Mouse (Mus musculus) forebrain, postnatal 0 days (tissue): ENCODE data around the gene Ptprd. TPM values are rescaled to one million over a fixed set of nuclear protein-coding genes. Genes with fewer than 3 reads are reported as not detected.
A peak's percentile ranks its signal among the peaks of the same experiment; 100 is the strongest.

ENCODE experiments used
- ATAC-seq: fragments of 200-750 bp; cut with Nextera tagmentation; 2 replicates; pipeline ENCODE4 v1.8.0; 2017; ENCODE audit warnings: mild to moderate bottlenecking, moderate library complexity
- DNase-seq: peaks from one replicate; pipeline ENCODE4 v3.0.0-alpha.2; 2015
- H3K27ac ChIP-seq: fragments of 300-500 bp; sonication (generic); 2 replicates; pipeline ENCODE4 v1.5.1; 2014; ENCODE audit warnings: low read depth, mild to moderate bottlenecking, antibody characterized with exemption, low read length, moderate library complexity, mixed read lengths
- H3K27me3 ChIP-seq: fragments of 300-500 bp; sonication (generic); 2 replicates; pipeline ENCODE4 v1.6.1; 2014; ENCODE audit warnings: mild to moderate bottlenecking, low read length, mixed read lengths; ENCODE audit not compliant: insufficient read depth
- H3K36me3 ChIP-seq: fragments of 300-500 bp; sonication (generic); 2 replicates; pipeline ENCODE4 v1.6.1; 2014; ENCODE audit warnings: mild to moderate bottlenecking, moderate library complexity; ENCODE audit not compliant: insufficient read depth
- H3K4me1 ChIP-seq: fragments of 300-500 bp; sonication (generic); 2 replicates; pipeline ENCODE4 v1.6.1; 2014; ENCODE audit warnings: antibody characterized with exemption; ENCODE audit not compliant: insufficient read depth
- H3K4me2 ChIP-seq: fragments of 300-500 bp; sonication (generic); 2 replicates; pipeline ENCODE4 v1.6.1; 2014; ENCODE audit warnings: low read depth, mild to moderate bottlenecking, moderate library complexity
- H3K4me3 ChIP-seq: fragments of 300-500 bp; sonication (generic); 2 replicates; pipeline ENCODE4 v1.5.1; 2014; ENCODE audit warnings: low read depth, low read length, mixed read lengths
- H3K9ac ChIP-seq: fragments of 300-500 bp; sonication (generic); 2 replicates; pipeline ENCODE4 v1.6.1; 2014; ENCODE audit warnings: mild to moderate bottlenecking
- H3K9me3 ChIP-seq: fragments of 300-500 bp; sonication (generic); 2 replicates; pipeline ENCODE4 v1.6.1; 2016; ENCODE audit warnings: low read length
- CTCF ChIP-seq: sonication (generic); IDR thresholded peaks from 2 replicates; pipeline ENCODE4 v1.5.1; 2016; ENCODE audit warnings: antibody characterized with exemption, control low read depth, low read depth
- WGBS: fragments of 180-500 bp; shearing (Covaris S2); extraction: QIAGEN DNeasy Blood & Tissue Kit; methylation state at CpG from one replicate; pipeline ENCODE4 v1.1.7; 2014; 5-methylcytosine and 5-hydroxymethylcytosine counted together
- polyA plus RNA-seq: library from polyadenylated mRNA; unstranded; fragments of >200 nt; fragmentation: Nextera tagmentation; extraction: Ambion mirVana; gene quantifications from 2 replicates; pipeline ENCODE4 v1.2.1, GENCODE M21; 2015
- total RNA-seq: library from RNA; depleted of rRNA; stranded (reverse); fragments of >200 nt; gene quantifications from 2 replicates; pipeline ENCODE4 v1.2.3, GENCODE M21; 2014

Gene Ptprd
- total and polyA plus RNA-seq, 2 experiments from 2014 or later, result 58.3 to 120 TPM

GRCm38 (mm10) chr4:76238577-76238976 is 1973.2 kb downstream of the Ptprd start:
- Histone ChIP-seq H3K4me1 (peaks cover 5% of the 10 kb centered on the region; the same call in 1 of the 2 replicates), H3K4me2 (no peak overlapping the region), H3K9ac (no peak overlapping the region; the same call in 1 of the 2 replicates), H3K4me3 (no peak overlapping the region), H3K36me3 (no peaks in the 10 kb centered on the region), H3K9me3 (no peaks in the 10 kb centered on the region), H3K27ac (no peak overlapping the region), H3K27me3 (no peaks in the 10 kb centered on the region)
- ATAC-seq (peak; percentile 43; the same call in 1 of the 2 replicates), DNase-seq (no peak)
- TF ChIP-seq CTCF, result no peak
- WGBS, result 52% methylated on average over 5 of the region's 5 CpGs

DNA sequence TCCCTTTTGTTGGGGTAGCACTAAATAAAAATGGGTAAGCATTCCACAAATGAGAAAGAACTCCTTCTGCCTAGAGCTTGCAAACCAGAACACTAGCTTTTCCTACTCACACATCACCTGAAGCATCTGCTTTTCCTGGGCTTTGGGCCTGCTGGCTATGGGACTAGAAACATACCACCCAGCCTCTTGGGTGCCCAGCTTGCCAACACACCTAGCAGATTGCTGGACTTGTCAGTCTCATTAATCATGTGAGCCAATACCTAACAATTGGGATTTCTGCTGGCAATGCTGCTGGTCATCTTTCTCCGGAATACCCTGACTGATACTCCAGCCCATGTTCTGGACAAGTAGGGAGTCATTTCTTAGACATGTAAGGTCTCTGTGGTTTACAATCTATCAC is 1973.9 kb downstream of the Ptprd start:
- no peaks in the 10 kb centered on the region for H3K36me3 ChIP-seq
- TF ChIP-seq CTCF, result no peak
- 70% methylated on average over 1 of the region's 1 CpGs for WGBS
- H3K9ac ChIP-seq, result no peak overlapping the region
- peaks cover 5% of the 10 kb centered on the region; the same call in 1 of the 2 replicates for H3K4me1 ChIP-seq
- no peaks in the 10 kb centered on the region for H3K9me3 ChIP-seq
- H3K27me3 ChIP-seq, result no peaks in the 10 kb centered on the region
- H3K27ac ChIP-seq, result no peak overlapping the region
- DNase-seq (no peak), ATAC-seq (no peak)
- H3K4me3 ChIP-seq, result no peak overlapping the region
- H3K4me2 ChIP-seq, result no peak overlapping the region

GRCm38 (mm10) chr4:76223720-76224119 is 1988.0 kb downstream of the Ptprd start:
- H3K4me1 ChIP-seq, result no peaks in the 10 kb centered on the region
- H3K4me3 ChIP-seq, result no peak overlapping the region
- no peak overlapping the region for H3K27ac ChIP-seq
- no peaks in the 10 kb centered on the region for H3K9me3 ChIP-seq
- no peak overlapping the region for H3K4me2 ChIP-seq
- 17% methylated on average over 3 of the region's 3 CpGs for WGBS
- no peak for DNase-seq
- TF ChIP-seq CTCF, result no peak
- H3K9ac ChIP-seq, result no peak overlapping the region
- peak; percentile 61; the same call in 1 of the 2 replicates for ATAC-seq
- no peaks in the 10 kb centered on the region for H3K36me3 ChIP-seq
- no peaks in the 10 kb centered on the region for H3K27me3 ChIP-seq

GRCm38 (mm10) chr4:76222520-76222919 is 1989.2 kb downstream of the Ptprd start:
- H3K27ac ChIP-seq, result no peak overlapping the region
- H3K36me3 ChIP-seq, result no peaks in the 10 kb centered on the region
- DNase-seq (no peak), ATAC-seq (no peak)
- no peak overlapping the region for H3K4me3 ChIP-seq
- no peaks in the 10 kb centered on the region for H3K4me1 ChIP-seq
- H3K27me3 ChIP-seq, result no peaks in the 10 kb centered on the region
- H3K9ac ChIP-seq, result no peak overlapping the region
- H3K9me3 ChIP-seq, result no peaks in the 10 kb centered on the region
- 49% methylated on average over 2 of the region's 2 CpGs for whole genome bisulfite sequencing
- H3K4me2 ChIP-seq, result no peak overlapping the region
- TF ChIP-seq CTCF, result no peak

- no peaks in the 10 kb centered on the region for H3K4me1 ChIP-seq
- no peak overlapping the region for H3K4me2 ChIP-seq
- no peaks in the 10 kb centered on the region for H3K9me3 ChIP-seq
- DNase-seq (no peak), ATAC-seq (no peak)
- WGBS, result 81% methylated on average over 1 of the region's 1 CpGs
- TF ChIP-seq CTCF, result no peak
- H3K36me3 ChIP-seq, result no peaks in the 10 kb centered on the region
- H3K4me3 ChIP-seq, result no peak overlapping the region
- no peak overlapping the region for H3K27ac ChIP-seq
- H3K9ac ChIP-seq, result no peak overlapping the region
- no peaks in the 10 kb centered on the region for H3K27me3 ChIP-seq
These were observed 1993.7 kb downstream of the Ptprd start for GRCm38 (mm10) chr4:76218065-76218464.

GRCm38 (mm10) chr4:76215141-76215540 is 1996.6 kb downstream of the Ptprd start:
- no peak overlapping the region for H3K4me2 ChIP-seq
- no peaks in the 10 kb centered on the region for H3K27me3 ChIP-seq
- no peak for ATAC-seq
- no peak for TF ChIP-seq CTCF
- H3K9me3 ChIP-seq, result no peaks in the 10 kb centered on the region
- no peaks in the 10 kb centered on the region for H3K36me3 ChIP-seq
- no peak for DNase-seq
- H3K9ac ChIP-seq, result no peak overlapping the region
- no peak overlapping the region for H3K4me3 ChIP-seq
- no peaks in the 10 kb centered on the region for H3K4me1 ChIP-seq
- 94% methylated on average over 1 of the region's 1 CpGs for WGBS
- no peak overlapping the region for H3K27ac ChIP-seq

GRCm38 (mm10) chr4:76199321-76199720 is 2012.4 kb downstream of the Ptprd start:
- H3K9ac ChIP-seq, result no peak overlapping the region
- no peaks in the 10 kb centered on the region for H3K36me3 ChIP-seq
- H3K4me3 ChIP-seq, result no peak overlapping the region
- H3K27ac ChIP-seq, result no peak overlapping the region
- no peaks in the 10 kb centered on the region for H3K27me3 ChIP-seq
- DNase-seq (no peak), ATAC-seq (no peak)
- WGBS, result 35% methylated on average over 1 of the region's 1 CpGs
- H3K4me1 ChIP-seq, result 0 out of 2 replicates have a peak, but pooled peaks cover 5% of the 10 kb centered on the region
- H3K9me3 ChIP-seq, result no peaks in the 10 kb centered on the region
- no peak overlapping the region for H3K4me2 ChIP-seq
- TF ChIP-seq CTCF, result no peak
